Mouse (Mus musculus) Patski (cell line): ENCODE measurements at regions not wholly inside any gene's neighbourhood (a gene's known extent, or its start where the extent isn't known, plus 50 kb on each side); places are given as distances from the start of the nearest gene placed in this dataset.
A peak's percentile ranks its signal among the peaks of the same experiment; 100 is the strongest.

Experiments
- ATAC-seq: fragments of 100-300 bp; one replicate; pipeline ENCODE4 v1.8.0; 2021
- CTCF ChIA-PET: fragments of 350-600 bp; sonication (Branson Sonifier 250); formaldehyde crosslinking; loops from one replicate; lab custom pipeline; 2022; ENCODE audit warnings: inconsistent platforms; lab: Charles Lee
- POLR2A ChIA-PET: fragments of 350-600 bp; sonication (Branson Sonifier 250); formaldehyde crosslinking; loops from one replicate; lab custom pipeline; 2022; ENCODE audit warnings: antibody characterized with exemption, inconsistent platforms; lab: Charles Lee
- DNase-seq: peaks from one replicate; pipeline ENCODE4 v3.0.0-alpha.2; 2011; ENCODE audit warnings: low read depth, low spot score
- H3K27me3 ChIP-seq: fragments of 371-371 bp; one replicate; pipeline ENCODE4 v1.5.1; 2021
- CTCF ChIP-seq: fragments of 100-300 bp; IDR thresholded peaks from one replicate; pipeline ENCODE4 v1.5.1; 2021
- in situ Hi-C: fragments of 300-500 bp; cut with MboI; formaldehyde crosslinking; loops from 3 replicates; pipeline ENCODE4 v1.11.1; 2018; ENCODE audit warnings: low pct_unique_long_range_greater_than_20kb, mixed read lengths

DNA sequence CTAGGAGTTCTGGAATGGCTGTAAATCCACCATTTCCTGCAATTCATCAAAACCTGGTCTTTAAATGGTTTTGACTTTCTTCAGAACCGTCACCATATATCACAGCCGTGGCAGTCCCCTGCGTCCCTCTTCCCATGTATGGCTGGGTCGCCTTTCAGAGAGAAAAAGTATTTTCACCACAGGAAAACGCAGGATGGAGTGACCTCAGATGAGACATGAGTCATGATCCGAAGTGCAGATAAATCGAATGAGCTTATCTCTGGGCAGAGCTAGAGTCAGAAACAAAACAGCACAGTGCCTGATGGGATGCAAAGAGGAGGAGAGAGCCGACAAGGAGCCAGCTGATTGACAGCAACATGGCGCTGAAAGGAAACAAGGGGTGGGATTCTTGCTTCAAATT is 250.4 kb downstream of the Hlx start:
- in situ Hi-C loops: no loop called here
- ChIA-PET CTCF (interaction anchor here (1.1 kb wide), 1 partner anchor 10 kb away, joined by 3 read pairs; no protein-coding TSS in a partner anchor), POLR2A (interaction anchor here (0.9 kb wide), 1 partner anchor 10 kb away, joined by 3 read pairs; no protein-coding TSS in a partner anchor)
- peaks cover 23% of the 10 kb centered on the region for H3K27me3 ChIP-seq
- TF ChIP-seq CTCF: no peak
- ATAC-seq (no peak), DNase-seq (no peak)

DNA sequence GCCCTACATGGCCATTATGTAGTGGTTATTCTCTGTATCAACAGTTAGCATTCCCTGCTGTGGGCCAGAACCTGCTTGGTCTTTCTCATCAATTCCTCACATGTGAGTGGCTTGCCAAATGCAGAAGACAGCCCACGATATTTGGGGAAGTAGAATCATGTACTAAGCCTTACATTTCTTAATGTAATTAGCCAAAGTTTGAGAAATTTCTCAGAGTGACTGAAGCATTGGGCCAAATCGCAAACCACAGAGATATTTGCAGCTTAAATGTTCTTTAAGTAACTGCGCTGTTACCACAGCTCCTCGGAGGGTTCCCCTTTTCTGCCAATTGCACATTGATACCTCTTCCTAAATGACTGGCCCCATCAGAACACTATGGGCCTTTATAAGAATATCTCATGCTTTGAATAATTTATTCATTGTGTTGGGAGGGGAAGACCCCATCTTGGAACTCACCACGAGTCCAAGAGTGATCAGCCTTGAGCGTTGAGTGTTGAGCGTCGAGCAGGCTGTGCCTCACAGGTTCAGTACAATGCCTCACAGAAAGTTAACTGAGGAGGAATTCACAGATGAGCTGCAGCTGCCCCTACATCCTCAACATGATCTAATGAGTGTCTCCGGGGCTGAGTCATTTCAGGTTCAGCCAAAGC is 251.7 kb downstream of the Hlx start:
- ChIA-PET POLR2A (no interaction called here), CTCF (no interaction called here)
- no peak for DNase-seq
- peaks cover 18% of the 10 kb centered on the region for H3K27me3 ChIP-seq
- ATAC-seq: no peak
- in situ Hi-C loops: no loop called here
- no peak for TF ChIP-seq CTCF

DNA sequence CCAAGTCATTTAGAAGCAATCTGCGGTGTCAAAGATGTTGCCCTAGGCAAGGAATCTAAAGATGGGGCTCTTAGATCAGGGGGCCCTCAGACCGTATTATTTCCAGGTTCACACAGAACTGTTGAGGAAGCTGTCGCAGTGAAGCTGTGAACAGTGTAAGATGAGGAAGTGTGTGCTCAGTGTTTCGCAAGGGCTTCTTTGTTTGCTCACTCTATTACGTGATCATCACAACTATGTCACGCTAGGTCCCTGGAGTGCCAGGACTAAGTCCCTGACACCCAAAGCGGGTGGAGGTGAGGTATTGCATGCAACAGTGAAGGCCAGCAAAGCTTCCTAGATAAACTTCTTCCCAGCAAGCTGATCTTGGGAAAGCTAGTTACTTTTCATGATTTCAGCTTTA is 254.4 kb downstream of the Hlx start:
- DNase-seq (no peak), ATAC-seq (no peak)
- ChIA-PET POLR2A (interaction anchor here (0.7 kb wide), 1 partner anchor 273 kb away, joined by 3 read pairs; no protein-coding TSS in a partner anchor), CTCF (no interaction called here)
- H3K27me3 ChIP-seq: peaks cover 4% of the 10 kb centered on the region
- TF ChIP-seq CTCF: no peak
- in situ Hi-C loops: no loop called here

DNA sequence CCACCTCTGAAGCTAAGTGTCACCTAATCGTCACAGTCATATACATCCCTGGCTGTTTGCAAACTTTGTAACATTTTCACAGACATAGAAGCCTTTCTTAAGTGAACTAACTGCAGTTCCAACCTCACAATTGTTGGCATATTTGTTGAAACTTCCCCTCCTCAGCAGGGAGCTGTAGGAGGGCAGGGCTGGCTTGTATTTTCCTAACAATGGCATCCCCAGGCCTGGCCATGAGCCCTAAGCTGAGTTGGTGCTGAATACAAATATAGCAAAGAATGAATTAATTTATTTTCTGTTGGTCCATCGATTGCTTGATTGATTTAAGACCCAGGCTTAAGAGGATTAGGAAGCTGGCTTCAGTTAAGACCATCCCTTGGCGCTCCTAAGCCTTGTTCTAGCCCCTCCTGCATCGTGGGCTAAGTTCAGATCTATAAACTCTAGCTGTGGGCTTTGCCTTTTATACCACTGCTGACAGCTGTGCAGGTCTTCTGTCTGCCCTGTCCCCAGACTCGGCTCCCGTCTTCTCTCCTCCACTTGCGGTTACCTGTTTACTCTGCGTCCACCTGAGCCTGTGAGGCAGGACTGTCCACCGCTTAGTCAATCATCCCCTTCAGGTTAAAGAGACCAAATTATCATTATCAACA is 269.8 kb downstream of the Hlx start:
- in situ Hi-C loops: no loop called here
- H3K27me3 ChIP-seq: peaks cover 11% of the 10 kb centered on the region
- ATAC-seq (no peak), DNase-seq (no peak)
- CTCF ChIA-PET: no interaction called here
- TF ChIP-seq CTCF: no peak
- POLR2A ChIA-PET: no interaction called here

DNA sequence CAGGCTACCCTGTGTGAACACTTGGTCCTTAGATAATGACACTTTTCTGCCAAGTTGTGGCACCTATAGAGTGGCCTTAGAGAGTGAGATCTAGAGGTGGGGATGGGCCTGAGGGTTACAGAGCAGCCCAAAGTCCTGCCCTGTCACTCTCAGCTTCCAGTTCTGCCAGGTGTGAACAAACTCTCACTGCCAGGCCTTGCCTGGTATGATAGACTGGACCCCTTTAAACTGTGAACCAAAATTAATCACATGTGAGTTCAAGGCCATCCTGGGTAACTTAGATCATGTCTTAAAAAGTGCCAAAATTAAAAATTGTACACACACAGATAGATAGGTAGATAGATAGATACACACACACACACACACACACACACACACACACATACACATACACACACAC is 271.0 kb downstream of the Hlx start:
- in situ Hi-C loops: no loop called here
- POLR2A ChIA-PET: no interaction called here
- H3K27me3 ChIP-seq: peaks cover 11% of the 10 kb centered on the region
- ATAC-seq: no peak
- no peak for TF ChIP-seq CTCF
- CTCF ChIA-PET: no interaction called here
- DNase-seq: no peak

GRCm38 (mm10) chr1:184456727-184457126 is 275.7 kb downstream of the Hlx start:
- TF ChIP-seq CTCF: no peak
- ChIA-PET POLR2A (no interaction called here), CTCF (no interaction called here)
- ATAC-seq: peak; percentile 62
- H3K27me3 ChIP-seq: no peaks in the 10 kb centered on the region
- DNase-seq: no peak
- in situ Hi-C loops: no loop called here

DNA sequence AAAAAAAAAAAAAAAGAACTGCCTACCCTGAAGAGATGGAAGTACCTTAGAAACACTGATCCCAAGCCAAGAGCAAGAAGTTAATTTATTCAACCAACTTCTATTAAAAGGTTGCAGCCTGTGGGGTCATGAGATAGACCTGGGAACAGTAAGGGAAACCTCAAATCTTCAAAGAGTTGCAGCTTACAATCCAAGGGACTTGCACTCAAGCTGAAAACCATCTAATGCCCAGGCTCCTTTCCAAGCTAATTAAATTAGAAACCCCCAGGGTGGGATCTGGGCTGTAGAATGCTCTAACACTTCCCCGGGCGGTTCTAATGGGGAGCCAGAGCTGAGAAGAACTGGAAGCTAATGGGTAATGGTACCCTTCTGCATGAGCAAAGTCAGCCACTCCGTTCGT is 278.0 kb downstream of the Hlx start:
- DNase-seq (no peak), ATAC-seq (no peak)
- ChIA-PET POLR2A (no interaction called here), CTCF (interaction anchor here (0.6 kb wide), 1 partner anchor 549 kb away, joined by 3 read pairs; no protein-coding TSS in a partner anchor)
- in situ Hi-C loops: no loop called here
- no peak for TF ChIP-seq CTCF
- H3K27me3 ChIP-seq: no peaks in the 10 kb centered on the region

- ATAC-seq (no peak), DNase-seq (no peak)
- TF ChIP-seq CTCF: no peak
- in situ Hi-C loops: no loop called here
- H3K27me3 ChIP-seq: no peaks in the 10 kb centered on the region
- ChIA-PET POLR2A (no interaction called here), CTCF (interaction anchor here (0.6 kb wide), 1 partner anchor 548 kb away, joined by 3 read pairs; no protein-coding TSS in a partner anchor)
Observed at GRCm38 (mm10) chr1:184453673-184454072, 278.7 kb downstream of the Hlx start.

- H3K27me3 ChIP-seq: no peaks in the 10 kb centered on the region
- no peak for ATAC-seq
- no peak for DNase-seq
- ChIA-PET CTCF (interaction anchor here (2.5 kb wide), 1 partner anchor 285 kb away, joined by 7 read pairs; no protein-coding TSS in a partner anchor), POLR2A (no interaction called here)
- TF ChIP-seq CTCF: no peak
- in situ Hi-C loops: no loop called here
Observed at GRCm38 (mm10) chr1:184453061-184453460, 279.4 kb downstream of the Hlx start.

GRCm38 (mm10) chr1:184451686-184452085 is 280.7 kb downstream of the Hlx start:
- ATAC-seq (no peak), DNase-seq (no peak)
- no peak for TF ChIP-seq CTCF
- in situ Hi-C loops: no loop called here
- no peaks in the 10 kb centered on the region for H3K27me3 ChIP-seq
- POLR2A ChIA-PET: no interaction called here
- CTCF ChIA-PET: interaction anchor here (0.7 to 2.5 kb wide), 2 partner anchors 10 to 286 kb away, joined by 3 to 7 read pairs; no protein-coding TSS in a partner anchor

- TF ChIP-seq CTCF: no peak
- peaks cover 6% of the 10 kb centered on the region for H3K27me3 ChIP-seq
- ATAC-seq: no peak
- DNase-seq: no peak
- ChIA-PET CTCF (interaction anchor here (1.0 to 2.3 kb wide), 2 partner anchors 43 to 288 kb away, joined by 3 to 13 read pairs; no protein-coding TSS in a partner anchor), POLR2A (no interaction called here)
- in situ Hi-C loops: no loop called here
Observed at GRCm38 (mm10) chr1:184449007-184449406, 283.4 kb downstream of the Hlx start.
